Mouse (Mus musculus) gastrocnemius, postnatal 4 days (tissue): ENCODE results near the gene 9230104L09Rik. TPM values are rescaled to one million over a fixed set of nuclear protein-coding genes. Genes with fewer than 3 reads are reported as not detected.

Experiments used
- DNase-seq, 2 experiments: peaks; one replicate each; pipeline ENCODE4 v3.0.0; 2021 to 2022; ENCODE audit warnings: low spot score in 2 of 2, mixed read lengths in 2 of 2
- long read RNA-seq, 2 experiments: library from polyadenylated mRNA; stranded (forward); transcript quantifications; one replicate each; pipeline ENCODE4 v2.0.0; 2021
- total RNA-seq, 2 experiments: library from RNA; stranded (reverse); gene quantifications; 2 replicates each; pipeline ENCODE4 v1.2.3; 2021

The 9230104L09Rik gene
- not detected for total RNA-seq
- long read RNA-seq, experiment 1 = 0 reads
- long read RNA-seq, experiment 2 = 0 reads

GRCm38 (mm10) chr2:148864966-148865365 is at the start of gene 9230104L09Rik:
9230104L09Rik (minus strand) TSS chr2:148865038.
- no peak for DNase-seq

- peak; percentile 19 to 51 for DNase-seq
Observed at GRCm38 (mm10) chr2:148902286-148902685, 37.4 kb upstream of the 9230104L09Rik start.

GRCm38 (mm10) chr2:148900305-148900704 is 35.5 kb upstream of the 9230104L09Rik start:
- no peak for DNase-seq

GRCm38 (mm10) chr2:148896219-148896618 is 31.4 kb upstream of the 9230104L09Rik start:
- no peak for DNase-seq

GRCm38 (mm10) chr2:148893107-148893506 is 28.3 kb upstream of the 9230104L09Rik start:
- DNase-seq = no peak

GRCm38 (mm10) chr2:148890021-148890851 is 25.4 kb upstream of the 9230104L09Rik start:
- DNase-seq = no peak

- DNase-seq = no peak
Observed at GRCm38 (mm10) chr2:148889331-148890010, 24.6 kb upstream of the 9230104L09Rik start.

GRCm38 (mm10) chr2:148888872-148889271 is 24.0 kb upstream of the 9230104L09Rik start:
- no peak for DNase-seq

GRCm38 (mm10) chr2:148884738-148885137 is 19.9 kb upstream of the 9230104L09Rik start:
- no peak for DNase-seq

- DNase-seq = no peak
Observed at GRCm38 (mm10) chr2:148879199-148879598, 14.4 kb upstream of the 9230104L09Rik start.

GRCm38 (mm10) chr2:148878641-148879130 is 13.8 kb upstream of the 9230104L09Rik start:
- no peak for DNase-seq

- no peak for DNase-seq
Observed at GRCm38 (mm10) chr2:148877016-148877770, 12.4 kb upstream of the 9230104L09Rik start.

GRCm38 (mm10) chr2:148875335-148875811 is 10.5 kb upstream of the 9230104L09Rik start, which contains the start of gene Cst3:
Cst3 (minus strand) TSS chr2:148875692.
- peak; percentile 88 to 94 for DNase-seq

GRCm38 (mm10) chr2:148874617-148875334 is 9.9 kb upstream of the 9230104L09Rik start:
- no peak for DNase-seq

- no peak for DNase-seq
Observed at GRCm38 (mm10) chr2:148874224-148874616, 9.4 kb upstream of the 9230104L09Rik start.

- no peak for DNase-seq
Observed at GRCm38 (mm10) chr2:148872860-148873259, 8.0 kb upstream of the 9230104L09Rik start.

GRCm38 (mm10) chr2:148870526-148870925 is 5.7 kb upstream of the 9230104L09Rik start:
- DNase-seq = no peak

GRCm38 (mm10) chr2:148868959-148869358 is 4.1 kb upstream of the 9230104L09Rik start:
- no peak for DNase-seq

- DNase-seq = no peak
Observed at GRCm38 (mm10) chr2:148861693-148862092, 3.1 kb downstream of the 9230104L09Rik start.

- no peak for DNase-seq
Observed at GRCm38 (mm10) chr2:148860993-148861392, 3.8 kb downstream of the 9230104L09Rik start.
